Mouse (Mus musculus): ENCODE measurements around the gene Tfcp2. TPM values are rescaled to one million over a fixed set of nuclear protein-coding genes. Genes with fewer than 3 reads are reported as not detected.

The Tfcp2 gene
- polyA plus RNA-seq (2015; fragmentation: Nextera tagmentation; extraction: Ambion mirVana) = 13.5 and 13.8 TPM in 2 replicates

- ATAC-seq = peak; percentile 100
- H3K4me1 ChIP-seq (ENCODE audit: control insufficient read depth, insufficient read depth, low read length) = peaks cover 8% of the 10 kb centered on the region
- WGBS = under 1% methylated on average over 84 of the region's 84 CpGs
- H3K36me3 ChIP-seq (ENCODE audit: control insufficient read depth, insufficient read depth, low read length) = peaks cover 3% of the 10 kb centered on the region; the same call in 1 of the 2 replicates
- H3K27ac ChIP-seq (ENCODE audit: low read length) = peak within 1 kb of the TSS; percentile 88
- H3K27me3 ChIP-seq (replicated peaks; ENCODE audit: control insufficient read depth, insufficient read depth, low read length) = no peaks in the 10 kb centered on the region
- H3K4me2 ChIP-seq (ENCODE audit: low read depth, low read length) = peak within 1 kb of the TSS; percentile 74
- peak within 1 kb of the TSS; percentile 89 for H3K4me3 ChIP-seq (ENCODE audit: low read length)
- no peaks in the 10 kb centered on the region for H3K9me3 ChIP-seq (ENCODE audit: control insufficient read depth, low read length)
- peak within 1 kb of the TSS; percentile 92 for H3K9ac ChIP-seq (ENCODE audit: low read depth, low read length)
Measured at GRCm38 (mm10) chr15:100551326-100552307, at the start of gene Tfcp2. Gene Tfcp2 (minus strand): TSS chr15:100552008.

- Histone ChIP-seq H3K27ac (ENCODE audit: low read length) (no peak overlapping the region), H3K27me3 (replicated peaks; ENCODE audit: control insufficient read depth, insufficient read depth, low read length) (peaks cover 4% of the 10 kb centered on the region; the same call in 1 of the 2 replicates), H3K36me3 (ENCODE audit: control insufficient read depth, insufficient read depth, low read length) (no peaks in the 10 kb centered on the region), H3K4me2 (ENCODE audit: low read depth, low read length) (peak overlapping the region; percentile 99), H3K9ac (ENCODE audit: low read depth, low read length) (peak overlapping the region; percentile 89; the same call in 1 of the 2 replicates), H3K4me1 (ENCODE audit: control insufficient read depth, insufficient read depth, low read length) (peaks cover 14% of the 10 kb centered on the region; the same call in 1 of the 2 replicates), H3K4me3 (ENCODE audit: low read length) (peak overlapping the region; percentile 90), H3K9me3 (ENCODE audit: control insufficient read depth, low read length) (no peaks in the 10 kb centered on the region)
- WGBS = 27% methylated on average over 21 of the region's 21 CpGs
- ATAC-seq = no peak
Measured at GRCm38 (mm10) chr15:100600696-100601272, 49.0 kb upstream of the Tfcp2 start.

- peak overlapping the region; percentile 99 for H3K4me2 ChIP-seq (ENCODE audit: low read depth, low read length)
- peaks cover 14% of the 10 kb centered on the region; the same call in 1 of the 2 replicates for H3K4me1 ChIP-seq (ENCODE audit: control insufficient read depth, insufficient read depth, low read length)
- peak overlapping the region; percentile 90 for H3K4me3 ChIP-seq (ENCODE audit: low read length)
- no peaks in the 10 kb centered on the region for H3K9me3 ChIP-seq (ENCODE audit: control insufficient read depth, low read length)
- peak; percentile 65 for ATAC-seq
- H3K27ac ChIP-seq (ENCODE audit: low read length) = no peak overlapping the region
- H3K36me3 ChIP-seq (ENCODE audit: control insufficient read depth, insufficient read depth, low read length) = no peaks in the 10 kb centered on the region
- H3K9ac ChIP-seq (ENCODE audit: low read depth, low read length) = peak overlapping the region; percentile 89
- H3K27me3 ChIP-seq (replicated peaks; ENCODE audit: control insufficient read depth, insufficient read depth, low read length) = peaks cover 4% of the 10 kb centered on the region; the same call in 1 of the 2 replicates
- 2% methylated on average over 27 of the region's 35 CpGs for WGBS
Measured at GRCm38 (mm10) chr15:100600047-100600695, 48.4 kb upstream of the Tfcp2 start.

GRCm38 (mm10) chr15:100599276-100600046, 47.7 kb upstream of the Tfcp2 start, which contains the start of gene Pou6f1:
Gene Pou6f1 (minus strand): TSS chr15:100599984.
- Histone ChIP-seq H3K9me3 (ENCODE audit: control insufficient read depth, low read length) (no peaks in the 10 kb centered on the region), H3K27me3 (replicated peaks; ENCODE audit: control insufficient read depth, insufficient read depth, low read length) (peaks cover 4% of the 10 kb centered on the region; the same call in 1 of the 2 replicates), H3K36me3 (ENCODE audit: control insufficient read depth, insufficient read depth, low read length) (no peaks in the 10 kb centered on the region), H3K4me2 (ENCODE audit: low read depth, low read length) (peak within 1 kb of the TSS; percentile 99), H3K4me3 (ENCODE audit: low read length) (peak within 1 kb of the TSS; percentile 90), H3K9ac (ENCODE audit: low read depth, low read length) (peak within 1 kb of the TSS; percentile 89), H3K4me1 (ENCODE audit: control insufficient read depth, insufficient read depth, low read length) (peaks cover 11% of the 10 kb centered on the region; the same call in 1 of the 2 replicates), H3K27ac (ENCODE audit: low read length) (no peak within 1 kb of the TSS)
- peak; percentile 55 for ATAC-seq
- under 1% methylated on average over 57 of the region's 76 CpGs for whole genome bisulfite sequencing

- Histone ChIP-seq H3K4me1 (ENCODE audit: control insufficient read depth, insufficient read depth, low read length) (peaks cover 10% of the 10 kb centered on the region; the same call in 1 of the 2 replicates), H3K27ac (ENCODE audit: low read length) (no peak overlapping the region), H3K9me3 (ENCODE audit: control insufficient read depth, low read length) (no peaks in the 10 kb centered on the region), H3K9ac (ENCODE audit: low read depth, low read length) (peak overlapping the region; percentile 89), H3K4me2 (ENCODE audit: low read depth, low read length) (peak overlapping the region; percentile 99), H3K36me3 (ENCODE audit: control insufficient read depth, insufficient read depth, low read length) (no peaks in the 10 kb centered on the region), H3K27me3 (replicated peaks; ENCODE audit: control insufficient read depth, insufficient read depth, low read length) (peaks cover 4% of the 10 kb centered on the region; the same call in 1 of the 2 replicates), H3K4me3 (ENCODE audit: low read length) (peak overlapping the region; percentile 90)
- ATAC-seq = 0 out of 2 replicates have a peak, but pooled peaks have one; percentile 32
- WGBS = under 1% methylated on average over 12 of the region's 12 CpGs
Measured at GRCm38 (mm10) chr15:100598883-100599275, 47.1 kb upstream of the Tfcp2 start.

- Histone ChIP-seq H3K4me1 (ENCODE audit: control insufficient read depth, insufficient read depth, low read length) (peaks cover 10% of the 10 kb centered on the region; the same call in 1 of the 2 replicates), H3K36me3 (ENCODE audit: control insufficient read depth, insufficient read depth, low read length) (no peaks in the 10 kb centered on the region), H3K27me3 (replicated peaks; ENCODE audit: control insufficient read depth, insufficient read depth, low read length) (peaks cover 4% of the 10 kb centered on the region; the same call in 1 of the 2 replicates), H3K27ac (ENCODE audit: low read length) (no peak overlapping the region), H3K4me2 (ENCODE audit: low read depth, low read length) (peak overlapping the region; percentile 99), H3K9me3 (ENCODE audit: control insufficient read depth, low read length) (no peaks in the 10 kb centered on the region), H3K4me3 (ENCODE audit: low read length) (peak overlapping the region; percentile 90), H3K9ac (ENCODE audit: low read depth, low read length) (no peak overlapping the region)
- WGBS = 26% methylated on average over 9 of the region's 9 CpGs
- no peak for ATAC-seq
Measured at GRCm38 (mm10) chr15:100598287-100598882, 46.6 kb upstream of the Tfcp2 start.

- Histone ChIP-seq H3K4me1 (ENCODE audit: control insufficient read depth, insufficient read depth, low read length) (no peaks in the 10 kb centered on the region), H3K27ac (ENCODE audit: low read length) (no peak overlapping the region), H3K4me2 (ENCODE audit: low read depth, low read length) (no peak overlapping the region), H3K36me3 (ENCODE audit: control insufficient read depth, insufficient read depth, low read length) (no peaks in the 10 kb centered on the region), H3K27me3 (replicated peaks; ENCODE audit: control insufficient read depth, insufficient read depth, low read length) (no peaks in the 10 kb centered on the region), H3K4me3 (ENCODE audit: low read length) (no peak overlapping the region), H3K9me3 (ENCODE audit: control insufficient read depth, low read length) (no peaks in the 10 kb centered on the region), H3K9ac (ENCODE audit: low read depth, low read length) (no peak overlapping the region)
- ATAC-seq = no peak
- WGBS = 77% methylated on average over 6 of the region's 6 CpGs
Measured at GRCm38 (mm10) chr15:100592817-100593216, 41.0 kb upstream of the Tfcp2 start.

GRCm38 (mm10) chr15:100590436-100590835, 38.6 kb upstream of the Tfcp2 start:
- no peak overlapping the region for H3K27ac ChIP-seq (ENCODE audit: low read length)
- no peaks in the 10 kb centered on the region for H3K27me3 ChIP-seq (replicated peaks; ENCODE audit: control insufficient read depth, insufficient read depth, low read length)
- H3K9me3 ChIP-seq (ENCODE audit: control insufficient read depth, low read length) = no peaks in the 10 kb centered on the region
- WGBS = 74% methylated on average over 8 of the region's 8 CpGs
- H3K36me3 ChIP-seq (ENCODE audit: control insufficient read depth, insufficient read depth, low read length) = no peaks in the 10 kb centered on the region
- H3K4me2 ChIP-seq (ENCODE audit: low read depth, low read length) = no peak overlapping the region
- no peak for ATAC-seq
- H3K9ac ChIP-seq (ENCODE audit: low read depth, low read length) = no peak overlapping the region
- no peak overlapping the region for H3K4me3 ChIP-seq (ENCODE audit: low read length)
- H3K4me1 ChIP-seq (ENCODE audit: control insufficient read depth, insufficient read depth, low read length) = no peaks in the 10 kb centered on the region

Data from intestine, embryonic 16.5 days (tissue).